ENCODE assay signal across 29 mouse cellular contexts in genomic region chr5:72464932-72465331, GRCm38 (mm10). TPM values are rescaled to one million over a fixed set of nuclear protein-coding genes. Genes with fewer than 3 reads are reported as not detected.
"Had no signal": no experiment of that assay in that cellular context is flagged by ENCODE, and none has a peak within 500 bp of the region (broad histone marks: within the 10 kb centered on the region; RNA-seq: fewer than 3 reads in every experiment).

No protein-coding gene starts in this region.

- ATAC-seq: hindbrain, postnatal 0 days; intestine, embryonic 16.5 days; liver, embryonic 12.5 days had no signal

- H3K27ac ChIP-seq: heart, adult 2 months; heart, embryonic 13.5 days; heart, embryonic 15.5 days; hindbrain, embryonic 13.5 days; hindbrain, embryonic 15.5 days; hindbrain, postnatal 0 days; kidney, embryonic 15.5 days; kidney, postnatal 0 days; limb, embryonic 13.5 days; limb, embryonic 15.5 days; liver, embryonic 12.5 days; liver, embryonic 14.5 days had no signal

- H3K36me3 ChIP-seq: heart, embryonic 13.5 days; heart, embryonic 15.5 days; hindbrain, embryonic 13.5 days; hindbrain, embryonic 15.5 days; kidney, embryonic 15.5 days; limb, embryonic 13.5 days; limb, embryonic 15.5 days; liver, embryonic 12.5 days had no signal

- H3K4me3 ChIP-seq: heart, adult 2 months; heart, embryonic 13.5 days; heart, embryonic 15.5 days; hindbrain, embryonic 13.5 days; hindbrain, embryonic 15.5 days; kidney, embryonic 15.5 days; limb, embryonic 13.5 days; limb, embryonic 15.5 days; liver, embryonic 12.5 days had no signal

- H3K4me1 ChIP-seq: heart, embryonic 13.5 days; heart, embryonic 15.5 days; hindbrain, embryonic 13.5 days; hindbrain, embryonic 15.5 days; kidney, embryonic 15.5 days; limb, embryonic 13.5 days; limb, embryonic 15.5 days; liver, embryonic 12.5 days had no signal

- H3K9me3 ChIP-seq: heart, embryonic 13.5 days; heart, embryonic 15.5 days; hindbrain, embryonic 13.5 days; hindbrain, embryonic 15.5 days; kidney, embryonic 15.5 days; limb, embryonic 13.5 days; limb, embryonic 15.5 days; liver, embryonic 12.5 days had no signal

- DNase-seq: gastrocnemius, postnatal 14 days; gastrocnemius, postnatal 36 days; heart, adult 11 months; heart, adult 2 months; heart, postnatal 14 days; heart, postnatal 36 days; kidney, adult 18-20 months; kidney, adult 8-10 months; kidney, postnatal 14 days; kidney, postnatal 36 days; layer of hippocampus, adult 9-11 months; layer of hippocampus, postnatal 36 days; left cerebral cortex, postnatal 4 days had no signal

- H3K4me2 ChIP-seq: heart, embryonic 11.5 days; heart, embryonic 13.5 days; heart, embryonic 15.5 days; hindbrain, embryonic 13.5 days; hindbrain, embryonic 15.5 days; kidney, embryonic 15.5 days; limb, embryonic 13.5 days; limb, embryonic 15.5 days; liver, embryonic 12.5 days had no signal

- H3K9ac ChIP-seq: heart, embryonic 13.5 days; heart, embryonic 15.5 days; hindbrain, embryonic 13.5 days; hindbrain, embryonic 15.5 days; kidney, embryonic 15.5 days; limb, embryonic 13.5 days; limb, embryonic 15.5 days; liver, embryonic 12.5 days; liver, embryonic 14.5 days had no signal

- H3K27me3 ChIP-seq: heart, embryonic 13.5 days; heart, embryonic 15.5 days; hindbrain, embryonic 13.5 days; hindbrain, embryonic 15.5 days; kidney, embryonic 15.5 days; limb, embryonic 13.5 days; limb, embryonic 15.5 days; liver, embryonic 12.5 days had no signal

RNA-seq across cellular contexts. Expression of gene Corin, which starts 39.3 kb away (rescaled TPM):
- total RNA-seq: hematopoietic stem cell, adult 5-6 weeks; layer of hippocampus, postnatal 36 days had no signal
- polyA plus RNA-seq: large intestine, adult 2 months; liver, adult 2 months had no signal
